Mouse (Mus musculus) layer of hippocampus, adult 9-10 months (tissue): Measurements from ENCODE around the gene Acta1.
A peak's percentile ranks its signal among the peaks of the same experiment; 100 is the strongest.

ENCODE experiments used
- DNase-seq: peaks from one replicate; pipeline ENCODE4 v3.0.0; 2022; ENCODE audit warnings: low spot score

Acta1 gene

DNA sequence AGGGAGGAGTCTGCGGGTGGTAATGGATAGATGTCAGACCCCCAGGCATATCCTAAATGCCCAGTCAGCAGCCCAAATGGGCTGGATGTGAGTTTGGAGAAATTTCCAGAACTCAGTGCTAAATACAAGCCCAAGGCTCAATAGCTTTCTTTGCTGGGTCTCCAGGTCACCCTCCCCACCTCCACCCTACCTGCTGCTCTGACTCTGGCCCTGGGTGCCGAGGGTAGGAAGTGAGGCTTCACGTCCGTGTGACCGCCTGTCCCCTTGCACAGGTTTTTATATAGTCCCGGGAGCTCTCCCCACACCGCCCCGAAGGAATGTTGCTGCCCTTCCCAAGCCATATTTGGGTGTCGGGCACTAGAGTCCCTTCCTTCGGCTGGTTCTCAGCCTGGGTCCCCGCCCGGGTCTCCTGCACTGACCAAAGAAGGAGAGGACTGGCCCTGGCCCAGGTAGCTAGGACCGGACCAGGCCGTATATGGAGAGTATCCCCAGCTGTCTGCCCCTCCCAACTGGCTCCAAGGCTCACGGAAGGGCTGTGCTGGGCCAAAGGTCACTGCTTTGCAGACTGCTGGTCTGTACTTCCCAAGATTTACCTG is at the start of gene Acta1:
TSS of gene Acta1 (minus strand) at position 250 of the 596 bp plus-strand sequence.
- DNase-seq = no peak

DNA sequence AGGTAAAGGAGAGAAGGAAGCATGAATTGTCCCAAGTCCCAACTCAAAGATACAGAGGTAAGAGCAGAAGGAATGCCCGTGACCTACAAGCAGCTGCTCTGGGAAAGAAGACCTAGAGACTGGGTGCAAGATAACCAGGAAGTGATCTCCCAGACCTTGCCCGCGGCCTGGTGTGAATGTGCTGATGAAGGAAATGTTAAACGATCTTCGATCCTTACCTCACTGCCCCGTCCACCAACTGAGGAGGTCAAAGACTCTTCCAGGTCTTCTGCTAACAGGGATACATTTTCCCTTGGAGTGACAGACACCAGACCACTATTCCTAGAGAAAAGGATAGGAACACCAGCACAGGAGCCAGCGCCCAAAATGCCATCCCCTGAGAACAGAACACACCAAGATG is 34.5 kb upstream of the Acta1 start:
- DNase-seq = no peak

DNA sequence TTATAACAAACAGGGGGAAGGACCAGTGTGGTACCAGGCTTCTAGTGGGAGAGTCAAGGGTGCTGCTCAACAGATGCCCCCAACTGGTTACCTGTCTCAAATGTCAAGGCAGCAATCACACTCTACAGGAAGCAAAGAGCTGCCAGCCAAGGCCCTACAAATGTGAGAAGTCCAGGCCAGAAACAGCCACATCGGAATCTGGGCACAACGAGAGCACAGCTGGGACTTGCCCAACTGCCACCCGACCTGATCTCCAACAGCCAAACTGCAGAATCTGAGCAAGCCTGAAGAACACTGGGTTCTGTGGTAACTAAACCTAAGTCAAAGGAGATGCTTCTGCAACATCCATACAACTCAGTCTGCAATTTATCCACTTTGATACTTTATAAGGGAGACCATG is 31.1 kb upstream of the Acta1 start:
- no peak for DNase-seq

DNA sequence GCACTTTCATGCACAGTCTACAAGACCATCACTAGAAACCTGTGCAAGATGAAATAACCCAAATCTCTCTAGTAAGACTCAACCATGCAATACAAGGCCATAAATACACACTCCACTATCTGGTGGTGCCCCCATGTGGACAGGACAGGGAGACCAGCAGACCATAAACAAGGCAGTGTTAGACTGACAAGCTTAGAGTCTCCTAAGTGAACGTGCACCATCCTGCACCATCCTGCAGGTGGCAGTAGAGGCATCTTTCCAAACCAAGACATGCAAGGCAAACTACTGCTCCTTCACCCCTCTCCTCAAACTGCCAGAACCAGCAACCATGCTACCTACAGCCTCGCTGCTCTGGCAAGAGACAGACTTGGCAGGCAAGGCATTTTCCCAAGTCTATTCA is 30.2 kb upstream of the Acta1 start:
- DNase-seq = peak; percentile 87

DNA sequence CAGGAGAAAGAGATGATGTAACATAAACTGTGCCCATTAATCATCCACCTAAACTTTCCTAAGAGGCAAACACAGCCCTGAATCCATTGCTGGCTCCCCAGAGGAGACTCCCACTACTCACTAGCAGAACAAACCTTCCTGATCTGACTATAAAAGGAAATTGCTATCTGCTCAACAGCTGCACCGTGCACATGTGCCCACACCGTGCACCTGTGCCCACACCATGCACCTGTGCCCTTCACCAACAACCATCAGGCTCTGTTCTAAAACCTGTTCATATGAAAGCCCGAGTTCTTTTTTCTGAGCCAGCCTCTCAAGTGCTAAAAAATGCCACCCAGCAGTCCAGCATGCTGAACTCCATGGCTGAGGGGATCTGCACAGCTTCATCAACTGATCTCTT is 20.1 kb upstream of the Acta1 start:
- no peak for DNase-seq

DNA sequence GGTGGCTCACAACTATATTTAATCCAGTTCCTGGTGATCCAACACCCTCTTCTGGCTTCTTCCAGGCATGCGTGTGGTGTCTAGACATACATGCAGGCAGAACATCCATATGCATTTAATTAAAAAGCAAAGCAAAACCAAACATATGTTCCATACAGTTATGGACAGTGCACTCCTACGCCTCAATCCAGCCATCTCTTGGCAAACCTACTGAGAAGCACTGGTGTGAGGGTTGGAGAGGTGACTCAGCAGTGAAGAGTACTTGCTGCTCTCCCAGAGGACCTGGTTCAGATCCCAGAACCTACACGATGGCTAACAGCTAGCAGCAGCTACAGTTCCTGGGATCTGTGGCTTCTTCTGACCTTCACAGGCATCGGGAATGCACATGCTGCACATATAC is 17.7 kb upstream of the Acta1 start:
- DNase-seq = no peak

DNA sequence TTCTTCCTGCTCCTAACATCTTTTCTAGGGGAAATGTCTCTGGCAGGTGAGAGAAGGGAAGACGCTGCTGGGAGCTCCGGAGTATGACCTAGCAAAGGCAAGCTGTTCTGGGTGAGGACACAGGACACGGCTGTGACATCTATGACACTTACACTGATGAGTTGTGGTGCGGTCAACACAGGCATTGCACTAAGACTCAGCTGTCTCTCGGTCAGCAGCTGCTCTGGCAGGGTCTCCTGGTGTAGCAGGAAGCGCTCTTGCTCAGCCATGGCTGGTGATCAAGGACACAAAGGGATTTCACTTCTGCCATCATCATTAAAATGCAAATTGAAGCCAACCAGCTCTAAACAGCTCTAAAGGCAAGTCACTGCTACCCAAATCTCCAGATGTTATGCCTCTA is 13.1 kb upstream of the Acta1 start:
- DNase-seq = no peak

DNA sequence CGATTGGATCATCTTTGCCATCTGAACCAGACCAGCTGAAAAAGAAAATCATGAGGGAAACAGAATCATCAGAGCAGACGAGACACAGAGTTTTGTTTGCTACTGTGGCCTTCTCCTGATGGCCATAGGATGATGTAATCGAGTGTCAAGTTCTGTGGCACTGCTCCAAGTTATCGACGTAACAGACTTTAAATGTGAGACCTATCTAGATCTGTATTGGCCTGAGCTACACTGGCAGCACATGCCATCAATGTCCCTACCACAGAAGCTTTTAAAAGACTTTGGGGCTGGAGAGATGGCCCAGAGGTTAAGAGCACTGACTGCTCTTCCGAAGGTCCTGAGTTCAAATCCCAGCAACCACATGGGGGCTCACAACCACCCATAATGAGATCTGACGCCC is 8.1 kb upstream of the Acta1 start:
- no peak for DNase-seq

DNA sequence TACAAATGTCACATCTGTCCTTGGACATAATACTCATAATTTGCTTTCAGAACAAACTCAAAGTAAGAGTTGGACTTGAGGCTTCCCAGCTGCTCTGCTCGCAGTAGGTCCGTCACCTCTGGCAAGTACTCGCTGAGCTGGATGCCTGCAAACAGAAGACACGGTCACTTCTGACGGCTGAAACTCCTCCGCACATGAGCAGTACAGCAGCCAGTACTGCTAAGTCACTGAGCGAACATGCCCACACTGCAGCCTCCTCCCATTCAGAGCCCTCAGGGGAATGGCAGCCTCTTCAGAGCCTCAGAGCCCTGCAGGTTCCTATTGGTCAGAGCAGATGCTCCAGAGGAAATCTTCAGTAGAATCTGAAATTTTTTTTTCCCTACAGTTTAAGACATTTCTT is 4.8 kb upstream of the Acta1 start:
- no peak for DNase-seq

DNA sequence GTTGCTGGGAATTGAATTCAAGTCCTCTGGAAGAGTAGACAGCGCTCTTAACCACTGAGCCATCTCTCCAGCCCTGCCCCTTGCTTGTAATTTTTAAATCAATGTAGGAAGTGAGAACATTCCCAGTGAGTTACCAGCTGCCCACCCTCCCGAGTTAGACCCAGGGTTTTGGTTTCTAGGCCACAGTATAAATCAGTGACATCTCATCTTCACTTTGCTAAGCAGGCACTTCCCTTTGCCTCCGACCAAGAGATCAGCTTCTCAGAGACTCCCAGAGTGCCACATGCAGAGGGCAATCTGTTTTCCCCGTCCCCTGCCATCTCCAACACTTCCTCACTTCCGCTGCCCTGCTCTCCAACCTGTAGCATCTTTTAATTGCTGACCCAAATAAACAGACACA is 4.0 kb upstream of the Acta1 start:
- no peak for DNase-seq

DNA sequence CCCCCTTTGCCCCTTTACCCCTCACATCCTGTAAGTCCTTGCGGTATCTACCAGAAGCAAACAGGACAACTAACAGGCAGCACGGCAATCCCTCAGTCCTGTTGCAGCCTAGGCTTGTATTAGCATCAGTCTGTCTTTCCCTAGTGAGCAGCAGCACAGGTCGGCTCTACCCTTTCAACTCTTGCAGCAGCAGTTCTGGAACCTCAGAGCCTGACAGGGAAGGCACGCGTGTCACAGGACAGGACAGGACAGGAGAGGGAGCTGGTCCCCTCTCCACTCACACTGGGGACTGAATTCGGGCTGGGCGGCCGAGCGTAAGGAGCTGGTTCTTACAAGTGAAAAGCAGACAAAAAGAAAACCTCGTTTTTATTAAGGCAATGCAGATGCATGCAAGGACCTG is 2.2 kb upstream of the Acta1 start:
- DNase-seq = no peak

DNA sequence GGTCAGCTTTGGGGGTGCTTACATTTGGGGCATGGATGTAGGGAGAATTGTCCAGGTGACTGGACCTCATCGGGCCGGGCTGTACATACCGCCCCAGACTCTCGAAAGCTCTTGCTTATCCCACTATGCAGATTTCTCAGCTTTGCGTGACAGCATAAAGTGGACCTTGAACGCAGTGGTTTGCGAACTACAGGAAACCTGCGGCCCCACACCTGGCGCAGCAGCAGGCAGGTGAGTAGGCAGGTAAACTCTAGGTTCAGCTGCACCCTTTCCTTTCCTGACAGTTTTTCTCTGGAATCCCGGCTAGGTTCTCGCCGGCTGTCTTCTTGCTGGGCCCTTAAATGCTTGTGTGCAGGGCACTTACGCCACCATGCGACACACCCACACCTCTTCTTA is 1.8 kb upstream of the Acta1 start:
- no peak for DNase-seq

DNA sequence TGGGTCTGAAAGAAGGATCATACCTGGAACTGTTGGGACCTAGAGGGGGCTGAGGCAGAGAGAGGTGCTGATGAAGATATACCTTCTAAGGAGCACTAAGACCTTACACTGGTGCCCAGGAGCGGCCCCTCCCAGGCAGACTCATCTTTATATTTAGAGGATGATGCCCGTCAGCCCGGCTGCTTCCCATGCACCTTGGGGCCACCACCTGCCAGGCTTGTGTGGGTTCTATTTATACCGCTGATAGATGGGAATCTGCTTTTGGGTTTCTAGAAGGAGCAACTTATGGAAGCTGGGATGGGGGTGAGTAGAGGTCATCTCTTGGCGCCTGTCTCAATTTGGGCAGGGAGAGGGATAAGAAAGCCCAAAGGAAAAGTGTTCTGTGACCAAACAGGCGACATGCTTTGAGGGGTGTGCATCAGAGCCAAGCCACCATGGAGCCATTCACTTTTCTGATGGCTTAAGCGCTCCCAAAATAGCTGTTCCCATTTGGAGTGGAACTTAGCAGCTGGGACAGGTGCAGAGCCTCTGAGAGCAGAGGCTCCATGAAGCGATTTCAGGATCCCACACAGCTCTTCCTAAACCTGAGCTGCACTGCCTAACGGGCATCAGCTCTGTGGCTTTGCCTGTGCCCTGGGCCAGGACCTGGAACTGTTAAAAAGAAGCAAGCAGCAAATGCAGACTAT is 1.3 kb upstream of the Acta1 start:
- no peak for DNase-seq

DNA sequence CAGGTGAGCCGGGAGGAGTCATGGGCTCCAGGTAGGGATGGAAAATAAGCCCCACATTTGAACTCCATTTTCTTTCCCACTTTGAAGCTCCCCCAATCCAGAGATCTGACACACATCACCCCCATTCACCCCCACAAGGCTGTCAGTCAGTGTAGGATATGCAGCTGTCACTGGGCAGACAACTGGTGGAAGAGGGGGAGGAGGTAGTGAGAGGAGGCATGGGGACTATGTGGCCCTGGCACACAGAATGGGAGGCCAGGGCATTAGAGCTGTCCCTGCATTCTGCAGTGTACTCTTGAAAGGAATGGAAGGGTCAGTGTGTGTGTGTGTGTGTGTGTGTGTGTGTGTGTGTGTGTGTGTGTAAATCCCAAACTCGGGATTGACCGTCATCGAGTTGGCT is 679 bp upstream of the Acta1 start:
- no peak for DNase-seq

DNA sequence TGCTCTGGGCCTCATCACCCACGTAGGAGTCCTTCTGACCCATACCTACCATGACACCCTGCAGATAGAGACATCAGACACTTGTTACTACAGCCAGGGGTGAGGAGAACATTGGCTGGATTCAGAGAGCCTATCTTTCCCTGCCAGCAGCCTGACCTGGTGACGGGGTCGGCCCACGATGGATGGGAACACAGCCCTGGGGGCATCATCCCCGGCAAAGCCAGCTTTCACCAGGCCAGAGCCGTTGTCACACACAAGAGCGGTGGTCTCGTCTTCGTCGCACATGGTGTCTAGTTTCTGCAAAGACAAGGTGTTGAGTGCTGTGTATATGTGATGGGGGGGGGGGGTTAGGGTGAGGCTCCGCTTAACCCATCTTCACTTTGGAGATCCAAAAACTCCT is 1.1 kb downstream of the Acta1 start:
- no peak for DNase-seq

DNA sequence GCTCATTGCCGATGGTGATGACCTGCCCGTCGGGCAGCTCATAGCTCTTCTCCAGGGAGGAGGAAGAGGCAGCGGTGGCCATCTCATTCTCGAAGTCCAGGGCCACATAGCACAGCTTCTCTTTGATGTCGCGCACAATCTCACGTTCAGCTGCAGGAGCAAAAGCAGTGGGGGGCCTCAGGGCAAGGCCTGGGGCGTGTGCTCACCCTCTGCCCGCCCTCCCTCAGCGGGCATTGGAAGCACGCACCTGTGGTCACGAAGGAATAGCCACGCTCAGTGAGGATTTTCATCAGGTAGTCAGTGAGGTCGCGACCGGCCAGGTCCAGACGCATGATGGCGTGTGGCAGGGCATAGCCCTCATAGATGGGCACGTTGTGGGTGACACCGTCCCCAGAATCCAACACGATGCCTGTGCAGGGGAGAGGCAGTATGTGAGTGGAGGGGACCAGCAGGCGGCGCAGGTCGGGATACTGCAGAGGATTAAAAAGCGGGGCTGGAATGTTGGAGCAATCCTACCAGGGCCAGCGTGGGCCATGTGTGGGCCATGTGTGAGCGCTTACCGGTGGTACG is 1.9 kb downstream of the Acta1 start:
- no peak for DNase-seq

DNA sequence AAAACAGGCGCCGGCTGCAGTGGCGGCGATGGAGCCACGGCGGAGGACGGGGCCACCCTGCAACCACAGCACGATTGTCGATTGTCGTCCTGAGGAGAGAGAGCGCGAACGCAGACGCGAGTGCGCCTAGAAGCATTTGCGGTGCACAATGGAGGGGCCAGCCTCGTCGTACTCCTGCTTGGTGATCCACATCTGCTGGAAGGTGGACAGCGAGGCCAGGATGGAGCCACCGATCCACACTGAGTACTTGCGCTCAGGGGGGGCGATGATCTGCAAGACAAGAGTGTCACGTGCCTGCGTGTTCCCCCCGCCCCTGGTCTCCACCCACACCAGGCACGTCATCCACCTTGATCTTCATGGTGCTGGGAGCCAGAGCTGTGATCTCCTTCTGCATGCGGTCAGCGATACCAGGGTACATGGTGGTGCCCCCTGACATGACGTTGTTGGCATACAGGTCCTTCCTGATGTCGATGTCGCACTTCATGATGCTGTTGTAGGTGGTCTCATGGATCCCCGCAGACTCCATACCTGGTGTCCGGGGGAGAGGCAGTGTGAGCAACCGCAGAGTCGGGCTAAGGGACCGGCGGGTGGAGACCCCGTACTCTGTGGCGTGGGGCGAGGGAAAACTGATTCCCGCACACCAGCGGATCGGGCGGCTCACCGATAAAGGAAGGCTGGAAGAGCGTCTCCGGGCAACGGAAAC is 2.5 kb downstream of the Acta1 start:
- no peak for DNase-seq

DNA sequence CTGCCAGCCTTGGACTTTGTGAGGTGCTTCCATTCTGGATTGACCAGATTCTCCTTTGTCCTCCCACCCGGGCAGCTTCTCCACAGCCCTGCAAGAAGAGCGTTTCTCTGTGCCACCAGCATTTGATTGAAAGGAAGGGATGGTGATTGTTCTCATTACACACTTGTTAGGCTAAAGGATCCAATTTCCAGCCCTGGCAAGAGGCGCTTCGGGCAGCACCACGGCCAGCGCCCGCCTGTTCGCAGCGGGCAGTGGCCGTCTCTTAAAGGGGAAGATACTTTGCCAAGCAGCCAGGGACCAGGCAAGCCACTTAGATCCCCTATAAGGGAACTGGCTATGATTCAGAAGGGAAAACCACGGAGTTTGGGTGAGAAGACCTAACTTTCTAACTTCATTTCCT is 3.3 kb downstream of the Acta1 start:
- no peak for DNase-seq

DNA sequence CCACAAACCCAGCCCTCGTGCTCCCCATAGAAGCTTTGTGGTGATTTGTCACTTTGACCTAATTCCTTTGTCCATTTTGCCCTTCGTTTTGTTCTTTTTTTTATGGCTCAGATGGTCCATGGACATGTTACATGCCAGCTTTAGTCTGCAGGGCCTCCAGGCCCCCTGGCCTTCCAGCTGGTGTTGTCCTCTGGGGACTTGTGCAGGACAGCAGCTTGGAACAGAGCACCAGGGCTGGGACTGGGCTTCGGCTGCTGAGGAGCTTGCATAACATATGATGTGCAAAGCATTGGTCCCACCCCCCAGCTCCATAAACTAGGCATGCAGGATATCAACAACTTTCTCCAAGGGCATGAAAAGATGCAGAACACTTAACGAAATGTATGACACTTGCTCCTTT is 4.8 kb downstream of the Acta1 start:
- no peak for DNase-seq

DNA sequence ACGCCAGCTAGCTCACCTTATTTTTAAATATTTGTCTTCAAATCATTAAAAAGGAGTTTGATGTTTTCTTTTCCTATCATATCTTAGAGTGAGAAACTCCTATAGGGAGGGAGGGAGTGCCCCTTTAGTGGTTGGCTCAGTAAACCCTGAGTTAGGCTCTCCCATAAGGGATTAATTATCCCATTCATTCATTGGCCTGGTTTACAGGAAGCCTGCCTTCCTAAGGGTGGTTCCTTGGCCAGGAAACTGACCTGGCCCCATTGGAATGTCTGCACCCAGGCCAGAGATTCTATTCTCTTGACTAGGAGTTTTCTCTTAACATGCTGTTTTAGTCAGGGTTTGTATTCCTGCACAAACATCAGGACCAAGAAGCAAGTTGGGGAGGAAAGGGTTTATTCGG is 6.6 kb downstream of the Acta1 start:
- no peak for DNase-seq

DNA sequence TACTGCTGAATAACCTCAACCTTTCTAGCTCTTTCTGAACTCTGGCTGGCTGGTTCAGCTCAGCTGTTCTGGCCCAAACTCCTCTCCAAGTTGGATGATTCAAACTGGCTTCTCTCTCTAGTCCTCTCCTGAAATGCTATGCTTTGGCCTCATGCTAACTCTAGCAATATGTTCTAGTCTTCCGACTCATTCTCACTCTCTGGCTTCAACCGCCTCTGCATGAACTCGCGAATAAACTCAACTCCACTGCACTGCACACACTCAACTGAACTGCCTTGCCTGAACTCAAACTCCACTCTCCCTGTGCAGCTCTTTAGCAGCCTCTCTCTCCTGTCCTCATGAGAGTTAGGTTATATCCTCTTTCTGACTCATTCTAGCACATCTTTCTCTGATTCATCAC is 7.4 kb downstream of the Acta1 start:
- DNase-seq = no peak

DNA sequence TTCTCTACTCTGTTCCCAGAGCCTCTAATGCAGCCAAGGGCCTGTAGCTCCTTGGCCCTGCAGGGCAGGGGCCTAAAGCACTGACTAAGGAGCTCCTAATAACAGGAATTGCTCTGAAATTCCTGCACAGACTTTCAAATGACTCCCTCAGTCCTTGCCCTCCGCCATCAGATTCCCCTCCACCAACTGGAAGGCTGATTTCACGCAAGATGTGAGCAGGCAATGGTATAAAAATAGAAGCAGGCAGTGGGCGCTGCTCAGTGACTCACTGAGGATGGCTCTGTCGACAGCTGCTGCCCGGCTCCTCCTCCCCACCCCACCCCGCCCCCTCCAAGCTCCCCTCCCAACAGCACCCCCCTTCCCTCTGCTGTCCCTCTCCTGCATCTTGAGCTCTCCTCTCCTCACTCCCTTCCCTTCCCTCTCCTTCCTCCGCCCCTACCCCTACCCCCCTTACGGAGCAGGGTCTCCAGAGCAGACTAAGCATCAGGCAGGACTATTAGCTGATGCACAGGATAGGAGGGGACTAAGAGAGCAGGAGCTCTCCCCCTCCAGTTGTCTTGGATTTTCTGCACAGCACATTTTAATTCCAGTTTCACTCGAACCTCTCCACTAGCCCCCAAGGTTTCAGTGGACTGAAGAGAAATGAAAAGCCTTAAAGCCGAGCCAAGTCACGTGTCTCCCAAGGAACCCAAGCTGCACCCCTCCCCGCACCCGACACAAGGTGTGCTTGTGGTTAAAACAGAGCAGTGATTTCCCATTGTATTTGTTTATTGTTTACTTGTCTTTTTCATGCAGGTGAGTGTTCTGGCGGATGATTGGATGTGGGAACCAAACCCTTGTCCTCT is 9.6 kb downstream of the Acta1 start:
- DNase-seq = peak; percentile 51
